Mouse (Mus musculus) olfactory bulb, adult 2 months (tissue): ENCODE measurements at regions not wholly inside any gene's neighbourhood (a gene's known extent, or its start where the extent isn't known, plus 50 kb on each side); places are given as distances from the start of the nearest gene placed in this dataset.

Experiments
- CTCF ChIP-seq: fragments of 200-500 bp; IDR thresholded peaks from 2 replicates; pipeline ENCODE4 v1.5.1; 2012; ENCODE audit warnings: low read depth, mild to moderate bottlenecking, low read length, moderate library complexity; ENCODE audit not compliant: insufficient read depth
- POLR2A ChIP-seq: fragments of 200-500 bp; IDR thresholded peaks from 2 replicates; pipeline ENCODE4 v1.6.1; 2012; ENCODE audit warnings: mild to moderate bottlenecking, low read depth, low read length, moderate library complexity; ENCODE audit not compliant: insufficient read depth

DNA sequence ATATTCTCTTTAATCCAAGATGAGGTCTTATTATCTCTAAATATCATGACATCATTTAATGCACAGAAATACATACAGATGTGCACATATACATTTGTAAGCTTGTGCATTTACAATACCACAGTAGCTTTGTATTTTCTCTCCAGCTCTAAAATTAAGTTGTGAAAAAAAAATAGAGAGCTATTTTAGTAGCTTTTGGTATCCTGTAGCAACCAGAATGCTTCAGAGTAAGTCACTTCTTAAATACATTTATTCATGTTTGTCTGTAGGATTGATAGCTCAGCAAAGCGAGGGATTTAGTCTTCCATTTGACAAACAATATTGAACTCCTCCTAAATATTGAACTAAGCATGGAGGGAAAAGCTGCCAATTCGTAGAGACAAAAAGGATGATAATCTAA is 286.4 kb upstream of the C030005K15Rik start:
- TF ChIP-seq POLR2A: no peak
- TF ChIP-seq CTCF: no peak
